Mouse (Mus musculus) heart, adult 9 months (tissue): ENCODE data around the gene Krtap16-1.

Source experiments
- DNase-seq, 2 experiments: peaks; one replicate each; pipeline ENCODE4 v3.0.0; 2022; ENCODE audit warnings: low spot score in 2 of 2

Krtap16-1 gene

GRCm38 (mm10) chr11:99986180-99986647 is at the start of gene Krtap16-1:
Gene Krtap16-1, minus strand, starts transcription at chr11:99986597.
- no peak for DNase-seq

- no peak for DNase-seq
These were observed 43.4 kb upstream of the Krtap16-1 start, which contains the start of gene Krt33b for GRCm38 (mm10) chr11:100029768-100030167. Gene Krt33b, minus strand, starts transcription at chr11:100029868.

- DNase-seq = no peak
These were observed 35.0 kb upstream of the Krtap16-1 start for GRCm38 (mm10) chr11:100021438-100021837.

- no peak for DNase-seq
These were observed 33.1 kb upstream of the Krtap16-1 start for GRCm38 (mm10) chr11:100019466-100019865.

- no peak for DNase-seq
These were observed 29.7 kb upstream of the Krtap16-1 start, which contains the start of gene Krt33a for GRCm38 (mm10) chr11:100016112-100016511. Gene Krt33a, minus strand, starts transcription at chr11:100016212.

- DNase-seq = no peak
These were observed 27.3 kb upstream of the Krtap16-1 start for GRCm38 (mm10) chr11:100013691-100014171.

- no peak for DNase-seq
These were observed 24.3 kb upstream of the Krtap16-1 start for GRCm38 (mm10) chr11:100010682-100011081.

- no peak for DNase-seq
These were observed 21.9 kb upstream of the Krtap16-1 start for GRCm38 (mm10) chr11:100008336-100008735.

GRCm38 (mm10) chr11:100006624-100007023 is 20.2 kb upstream of the Krtap16-1 start:
- no peak for DNase-seq

GRCm38 (mm10) chr11:100005905-100006304 is 19.5 kb upstream of the Krtap16-1 start:
- DNase-seq = no peak

- DNase-seq = no peak
These were observed 18.4 kb upstream of the Krtap16-1 start for GRCm38 (mm10) chr11:100004846-100005245.

GRCm38 (mm10) chr11:99999091-99999490 is 12.7 kb upstream of the Krtap16-1 start:
- DNase-seq = no peak

- no peak for DNase-seq
These were observed 7.9 kb upstream of the Krtap16-1 start for GRCm38 (mm10) chr11:99994384-99994661.

- no peak for DNase-seq
These were observed 7.4 kb upstream of the Krtap16-1 start, which contains the start of gene Krtap17-1 for GRCm38 (mm10) chr11:99993620-99994383. Gene Krtap17-1, minus strand, starts transcription at chr11:99993994.

GRCm38 (mm10) chr11:99990571-99990970 is 4.2 kb upstream of the Krtap16-1 start:
- DNase-seq = no peak

GRCm38 (mm10) chr11:99989881-99990405 is 3.5 kb upstream of the Krtap16-1 start:
- DNase-seq = no peak

- DNase-seq = no peak
These were observed 2.1 kb upstream of the Krtap16-1 start for GRCm38 (mm10) chr11:99988530-99988929.

GRCm38 (mm10) chr11:99985291-99986092 is 905 bp downstream of the Krtap16-1 start:
- peak in 1 of 2 experiments; percentile 4 for DNase-seq

- DNase-seq = no peak
These were observed 3.0 kb downstream of the Krtap16-1 start for GRCm38 (mm10) chr11:99983442-99983841.

GRCm38 (mm10) chr11:99982731-99983130 is 3.7 kb downstream of the Krtap16-1 start:
- no peak for DNase-seq

- DNase-seq = no peak
These were observed 7.4 kb downstream of the Krtap16-1 start, which contains the start of gene Krtap29-1 for GRCm38 (mm10) chr11:99978953-99979352. Gene Krtap29-1, minus strand, starts transcription at chr11:99979053.

GRCm38 (mm10) chr11:99965961-99966360 is 20.4 kb downstream of the Krtap16-1 start:
- DNase-seq = no peak
